Mouse (Mus musculus) kidney, postnatal 0 days (tissue): Measurements from ENCODE around the gene Dhx58. TPM values are rescaled to one million over a fixed set of nuclear protein-coding genes. Genes with fewer than 3 reads are reported as not detected.
A peak's percentile ranks its signal among the peaks of the same experiment; 100 is the strongest.

Experiments used
- ATAC-seq: fragments of 200-750 bp; cut with Nextera tagmentation; replicated peaks from 2 replicates; pipeline ENCODE4 v1.8.0; 2017; ENCODE audit warnings: low read depth, moderate number of reproducible peaks, moderate TSS enrichment, moderate library complexity; ENCODE audit not compliant: low FRiP score
- DNase-seq: peaks from one replicate; pipeline ENCODE4 v3.0.0-alpha.2; 2016; ENCODE audit warnings: low spot score
- H3K27ac ChIP-seq: fragments of 300-500 bp; sonication (generic); 2 replicates; pipeline ENCODE4 v1.5.1; 2014; ENCODE audit warnings: mild to moderate bottlenecking
- H3K27me3 ChIP-seq: fragments of 300-500 bp; sonication (generic); 2 replicates; pipeline ENCODE4 v1.6.1; 2014; ENCODE audit warnings: low read length, mixed read lengths; ENCODE audit not compliant: insufficient read depth
- H3K36me3 ChIP-seq: fragments of 300-500 bp; sonication (generic); 2 replicates; pipeline ENCODE4 v1.6.1; 2014; ENCODE audit warnings: low read length, mixed read lengths; ENCODE audit not compliant: insufficient read depth
- H3K4me1 ChIP-seq: fragments of 300-500 bp; sonication (generic); replicated peaks from 2 replicates; pipeline ENCODE4 v1.6.1; 2014; ENCODE audit warnings: antibody characterized with exemption, low read length, mixed read lengths; ENCODE audit not compliant: insufficient read depth
- H3K4me2 ChIP-seq: fragments of 300-500 bp; sonication (generic); 2 replicates; pipeline ENCODE4 v1.6.1; 2014; ENCODE audit warnings: mild to moderate bottlenecking, low read length, moderate library complexity, mixed read lengths
- H3K4me3 ChIP-seq: fragments of 300-500 bp; sonication (generic); replicated peaks from 2 replicates; pipeline ENCODE4 v1.5.1; 2014; ENCODE audit warnings: low read depth, low read length
- H3K9ac ChIP-seq: fragments of 300-500 bp; sonication (generic); 2 replicates; pipeline ENCODE4 v1.6.1; 2014; ENCODE audit warnings: low read depth, low read length
- H3K9me3 ChIP-seq: fragments of 300-500 bp; sonication (generic); replicated peaks from 2 replicates; pipeline ENCODE4 v1.6.1; 2016; ENCODE audit warnings: low read length, inconsistent platforms, mixed read lengths
- CTCF ChIP-seq: IDR thresholded peaks from 2 replicates; pipeline ENCODE4 v1.5.1; 2016; ENCODE audit warnings: antibody characterized with exemption, low read depth, mild to moderate bottlenecking, moderate library complexity
- WGBS: fragments of 180-500 bp; shearing (Covaris S2); extraction: QIAGEN DNeasy Blood & Tissue Kit; methylation state at CpG from one replicate; pipeline ENCODE4 v1.1.7; 2014; 5-methylcytosine and 5-hydroxymethylcytosine counted together
- polyA plus RNA-seq: library from polyadenylated mRNA; unstranded; fragments of >200 nt; fragmentation: Nextera tagmentation; extraction: Ambion mirVana; gene quantifications from 2 replicates; pipeline ENCODE4 v1.2.1, GENCODE M21; 2015

Gene Dhx58
- polyA plus RNA-seq, 1 experiment from 2014 or later, result 3.3 TPM

DNA sequence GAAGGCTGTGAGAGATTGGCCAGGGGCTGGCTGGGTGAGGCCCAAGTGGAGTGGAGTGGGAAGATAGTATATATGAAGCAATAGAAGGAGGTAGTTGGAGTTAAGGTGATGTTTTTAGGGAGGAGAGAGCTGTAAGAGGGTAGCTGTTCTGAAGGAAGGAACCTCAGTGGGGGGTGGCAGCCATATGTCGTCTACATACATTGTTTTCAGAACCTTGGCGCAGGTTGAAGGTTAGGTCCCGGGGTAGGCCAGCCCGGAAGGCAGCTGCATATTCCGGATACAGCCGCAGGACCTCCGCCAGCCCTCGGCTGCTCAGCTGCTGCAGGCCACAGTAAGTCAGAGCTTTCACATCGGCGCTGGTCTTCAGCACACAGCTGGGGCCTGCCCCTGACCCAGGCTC, 42.5 kb upstream of the Dhx58 start:
- no peaks in the 10 kb centered on the region for H3K36me3 ChIP-seq
- no peak for ATAC-seq
- H3K4me1 ChIP-seq, result no peaks in the 10 kb centered on the region
- H3K4me2 ChIP-seq, result no peak overlapping the region
- no peak overlapping the region for H3K27ac ChIP-seq
- 75% methylated on average over 10 of the region's 10 CpGs for WGBS
- no peak for DNase-seq
- H3K9me3 ChIP-seq, result no peaks in the 10 kb centered on the region
- no peaks in the 10 kb centered on the region for H3K27me3 ChIP-seq
- H3K9ac ChIP-seq, result no peak overlapping the region
- TF ChIP-seq CTCF, result no peak
- H3K4me3 ChIP-seq, result no peak overlapping the region

DNA sequence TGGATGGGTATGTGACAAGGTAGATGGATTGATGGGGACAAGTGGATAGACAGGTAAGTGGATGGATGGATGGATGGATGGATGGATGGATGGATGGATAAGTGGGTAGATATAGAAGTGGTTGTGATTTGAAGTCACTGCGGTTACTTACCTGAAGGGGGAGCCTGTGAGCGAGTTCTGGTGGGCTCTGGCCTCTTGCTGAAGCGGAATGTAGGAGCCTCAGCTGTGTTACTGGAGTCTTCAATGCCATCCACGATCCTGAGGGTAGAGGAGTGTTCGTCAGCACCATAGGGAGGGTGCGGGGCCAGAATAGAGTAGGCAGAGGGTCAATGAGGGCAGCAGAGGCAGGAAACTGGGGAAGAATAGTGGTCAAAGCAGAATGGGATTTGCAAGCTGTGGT, 41.0 kb upstream of the Dhx58 start:
- WGBS, result 13% methylated on average over 6 of the region's 6 CpGs
- Histone ChIP-seq H3K27me3 (no peaks in the 10 kb centered on the region), H3K9me3 (no peaks in the 10 kb centered on the region), H3K9ac (no peak overlapping the region), H3K4me1 (no peaks in the 10 kb centered on the region), H3K36me3 (no peaks in the 10 kb centered on the region), H3K4me2 (no peak overlapping the region), H3K27ac (no peak overlapping the region), H3K4me3 (no peak overlapping the region)
- ATAC-seq, result no peak
- TF ChIP-seq CTCF, result peak; percentile 78
- DNase-seq, result peak; percentile 76

DNA sequence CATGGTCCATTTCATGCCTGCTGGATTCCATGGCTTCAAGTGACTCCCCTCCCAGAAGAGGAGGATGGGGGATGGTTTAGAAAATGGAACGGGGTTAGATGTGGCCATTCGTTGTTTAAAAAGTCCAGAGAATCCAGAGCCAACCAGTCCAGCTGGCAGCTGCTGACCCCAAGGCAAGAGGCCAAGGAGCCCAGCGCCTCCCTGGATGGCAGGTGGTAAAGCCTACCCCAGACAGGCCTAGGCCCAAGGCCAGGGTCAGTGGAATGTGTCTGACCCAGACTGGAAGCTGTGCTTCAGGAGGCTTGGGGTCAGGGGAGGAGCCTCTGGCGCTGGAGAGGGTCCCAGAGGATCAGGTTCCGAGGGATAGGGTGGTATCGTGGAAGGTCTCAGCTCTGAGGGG, 37.3 kb upstream of the Dhx58 start:
- DNase-seq, result no peak
- no peaks in the 10 kb centered on the region for H3K36me3 ChIP-seq
- no peaks in the 10 kb centered on the region for H3K27me3 ChIP-seq
- no peak overlapping the region for H3K4me2 ChIP-seq
- H3K9ac ChIP-seq, result no peak overlapping the region
- 43% methylated on average over 6 of the region's 6 CpGs for WGBS
- ATAC-seq, result no peak
- peaks cover 10% of the 10 kb centered on the region for H3K4me1 ChIP-seq
- no peaks in the 10 kb centered on the region for H3K9me3 ChIP-seq
- H3K4me3 ChIP-seq, result no peak overlapping the region
- H3K27ac ChIP-seq, result no peak overlapping the region
- no peak for TF ChIP-seq CTCF

DNA sequence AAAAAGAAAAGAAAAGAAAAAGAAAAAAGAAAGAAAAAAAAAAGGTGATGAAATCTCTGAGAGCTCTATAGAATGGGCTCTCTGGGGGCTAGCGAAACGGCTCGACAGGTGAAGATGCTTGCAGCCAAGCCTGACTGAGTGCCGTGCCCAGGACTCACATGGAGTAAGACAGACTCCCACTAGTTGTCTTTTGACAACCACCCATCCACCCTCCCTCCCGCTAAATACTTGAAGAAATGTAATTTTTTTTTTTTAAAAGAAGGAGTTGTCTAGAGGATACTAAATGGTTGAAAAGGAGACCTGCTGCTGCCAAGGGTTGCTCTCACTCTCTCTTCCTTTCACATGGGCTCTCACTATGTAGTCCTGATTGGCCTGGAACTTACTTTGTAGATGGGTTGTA, 34.7 kb upstream of the Dhx58 start:
- H3K9ac ChIP-seq, result no peak overlapping the region
- H3K27ac ChIP-seq, result no peak overlapping the region

DNA sequence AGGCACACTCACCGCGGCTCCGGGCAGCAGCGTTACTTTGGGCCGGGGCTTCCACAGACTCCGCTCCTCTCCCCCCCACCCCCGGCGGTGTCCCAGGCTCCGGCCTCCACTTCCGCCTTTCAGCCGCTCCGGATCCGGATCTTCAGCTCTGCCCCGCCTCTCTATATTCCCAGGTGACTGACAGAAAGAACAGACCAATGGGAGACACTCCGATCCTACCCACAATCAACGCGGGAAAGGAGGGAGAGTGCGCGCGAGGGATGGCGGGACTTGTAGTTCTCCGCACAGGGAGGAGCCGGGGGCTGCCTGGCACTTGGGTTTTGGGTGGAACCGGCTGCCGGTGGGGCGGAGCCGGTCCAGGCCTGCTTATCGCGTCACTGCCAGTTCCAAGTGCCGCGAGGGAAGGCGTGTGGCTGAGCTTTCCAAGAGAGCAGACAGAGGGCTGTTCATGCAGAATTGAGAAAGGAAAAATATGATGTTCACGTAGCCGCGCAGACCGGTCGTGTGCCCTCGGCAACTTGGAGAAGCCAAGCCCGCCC, 34.1 kb upstream of the Dhx58 start, which contains the start of gene Rab5c:
Rab5c (minus strand) TSS at position 150 of the 539 bp plus-strand sequence.
- Histone ChIP-seq H3K27ac (peak within 1 kb of the TSS; percentile 79), H3K9ac (peak within 1 kb of the TSS; percentile 96), H3K36me3 (no peaks in the 10 kb centered on the region), H3K9me3 (no peaks in the 10 kb centered on the region), H3K4me1 (peaks cover 18% of the 10 kb centered on the region), H3K4me3 (peak within 1 kb of the TSS; percentile 95), H3K27me3 (no peaks in the 10 kb centered on the region), H3K4me2 (peak within 1 kb of the TSS; percentile 73)
- whole genome bisulfite sequencing, result under 1% methylated on average over 39 of the region's 39 CpGs
- ATAC-seq, result peak; percentile 100
- peak; percentile 24; the same call in 1 of the 2 replicates for TF ChIP-seq CTCF
- DNase-seq, result peak; percentile 100

More for the DNA sequence above, 34.7 kb upstream of the Dhx58 start:
- Histone ChIP-seq H3K4me1 (peaks cover 18% of the 10 kb centered on the region), H3K27me3 (no peaks in the 10 kb centered on the region), H3K36me3 (no peaks in the 10 kb centered on the region), H3K4me3 (no peak overlapping the region), H3K9me3 (no peaks in the 10 kb centered on the region), H3K4me2 (peak overlapping the region; percentile 53)
- WGBS, result 17% methylated on average over 5 of the region's 5 CpGs
- DNase-seq (no peak), ATAC-seq (no peak)
- TF ChIP-seq CTCF, result no peak

DNA sequence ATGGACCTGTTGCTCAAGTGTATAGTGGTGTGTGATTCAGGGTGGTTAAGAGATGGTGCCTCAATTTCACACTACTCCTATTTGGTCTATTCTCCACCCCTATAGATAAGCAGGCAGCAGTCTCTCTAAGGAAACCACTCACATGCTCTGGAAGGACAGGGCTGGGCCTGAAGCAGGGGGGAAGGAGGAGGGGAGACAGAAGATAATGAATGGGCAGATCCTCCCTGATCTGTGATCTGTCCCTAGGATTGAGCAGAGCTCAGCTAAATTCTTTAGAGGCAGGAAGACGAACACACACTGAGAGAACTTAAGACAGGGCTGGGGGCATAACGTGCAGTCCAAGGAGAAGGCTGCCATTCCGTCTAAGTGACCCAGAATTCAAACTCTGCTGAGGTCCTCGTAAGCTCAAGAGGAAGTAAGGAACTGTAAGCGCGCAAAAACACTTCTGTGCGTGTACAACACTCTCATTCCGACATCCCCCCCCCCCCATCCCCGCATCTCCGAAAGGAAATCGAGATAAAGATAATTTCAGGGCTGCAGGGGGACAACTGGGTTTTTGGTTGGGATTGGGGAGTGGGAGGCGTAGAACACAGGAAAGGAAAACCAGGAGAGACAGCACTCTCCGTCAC, 33.1 kb upstream of the Dhx58 start:
- 0% methylated on average over 13 of the region's 13 CpGs for WGBS
- ATAC-seq, result no peak

More for the DNA sequence above, 33.1 kb upstream of the Dhx58 start:
- Histone ChIP-seq H3K27me3 (no peaks in the 10 kb centered on the region), H3K9me3 (no peaks in the 10 kb centered on the region), H3K9ac (peak overlapping the region; percentile 96), H3K27ac (peak overlapping the region; percentile 79), H3K4me2 (peak overlapping the region; percentile 73), H3K4me3 (peak overlapping the region; percentile 95), H3K4me1 (peaks cover 18% of the 10 kb centered on the region), H3K36me3 (no peaks in the 10 kb centered on the region)
- no peak for TF ChIP-seq CTCF
- DNase-seq, result no peak
